Mouse (Mus musculus) neural tube, embryonic 12.5 days (tissue): Measurements from ENCODE around the gene B3gnt8. TPM values are rescaled to one million over a fixed set of nuclear protein-coding genes. Genes with fewer than 3 reads are reported as not detected.
A peak's percentile ranks its signal among the peaks of the same experiment; 100 is the strongest.

Source experiments
- ATAC-seq: fragments of 200-750 bp; cut with Nextera tagmentation; 2 replicates; pipeline ENCODE4 v1.8.0; 2017; ENCODE audit warnings: low read depth, mild to moderate bottlenecking, moderate TSS enrichment, moderate library complexity; ENCODE audit not compliant: low FRiP score
- H3K27ac ChIP-seq: fragments of 300-500 bp; sonication (generic); 2 replicates; pipeline ENCODE4 v1.5.1; 2016
- H3K27me3 ChIP-seq: fragments of 300-500 bp; sonication (generic); replicated peaks from 2 replicates; pipeline ENCODE4 v1.6.1; 2016; ENCODE audit warnings: mild to moderate bottlenecking
- H3K36me3 ChIP-seq: fragments of 300-500 bp; sonication (generic); 2 replicates; pipeline ENCODE4 v1.6.1; 2016; ENCODE audit warnings: mild to moderate bottlenecking
- H3K4me1 ChIP-seq: fragments of 300-500 bp; sonication (generic); 2 replicates; pipeline ENCODE4 v1.6.1; 2016
- H3K4me2 ChIP-seq: fragments of 300-500 bp; sonication (generic); replicated peaks from 2 replicates; pipeline ENCODE4 v1.6.1; 2016; ENCODE audit warnings: mild to moderate bottlenecking
- H3K4me3 ChIP-seq: fragments of 300-500 bp; sonication (generic); 2 replicates; pipeline ENCODE4 v1.5.1; 2016
- H3K9ac ChIP-seq: fragments of 300-500 bp; sonication (generic); 2 replicates; pipeline ENCODE4 v1.6.1; 2016; ENCODE audit warnings: mild to moderate bottlenecking
- H3K9me3 ChIP-seq: fragments of 300-500 bp; sonication (generic); 2 replicates; pipeline ENCODE4 v1.6.1; 2016; ENCODE audit warnings: mild to moderate bottlenecking
- WGBS: fragments of 180-500 bp; shearing (Covaris S2); methylation state at CpG from one replicate; pipeline ENCODE4 v1.1.7; 2016; 5-methylcytosine and 5-hydroxymethylcytosine counted together
- polyA plus RNA-seq: library from polyadenylated mRNA; unstranded; fragments of >200 nt; fragmentation: Nextera tagmentation; extraction: Ambion mirVana; gene quantifications from 2 replicates; pipeline ENCODE4 v1.2.1, GENCODE M21; 2016

The B3gnt8 gene
- polyA plus RNA-seq, 1 experiment from 2014 or later, result 2.7 TPM

DNA sequence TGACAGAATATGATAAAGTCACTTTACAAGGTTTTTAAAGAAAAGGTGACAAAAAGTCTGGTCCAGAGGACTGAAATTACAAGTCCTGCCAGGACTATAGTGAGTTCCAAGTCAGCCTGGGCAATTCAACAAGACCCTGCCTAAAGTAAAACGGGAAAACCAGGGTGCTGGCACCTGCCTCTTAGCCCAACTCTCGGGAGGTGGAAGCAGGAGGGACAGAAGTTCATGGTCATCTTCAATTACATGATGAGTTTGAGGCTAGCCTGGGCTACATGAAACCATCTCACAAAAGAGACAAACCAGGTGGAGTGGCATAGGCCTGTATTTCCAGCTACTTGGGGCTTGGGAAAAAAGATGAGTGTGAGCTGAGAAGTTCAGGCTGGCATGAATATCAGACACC, 45.2 kb downstream of the B3gnt8 start:
- H3K9ac ChIP-seq, result no peak overlapping the region
- no peaks in the 10 kb centered on the region for H3K4me1 ChIP-seq
- no peak overlapping the region for H3K4me2 ChIP-seq
- peaks cover 33% of the 10 kb centered on the region for H3K27me3 ChIP-seq
- H3K36me3 ChIP-seq, result peaks cover 21% of the 10 kb centered on the region
- no peak overlapping the region for H3K27ac ChIP-seq
- ATAC-seq, result no peak
- WGBS, result 84% methylated on average over 2 of the region's 2 CpGs
- H3K9me3 ChIP-seq, result no peaks in the 10 kb centered on the region
- no peak overlapping the region for H3K4me3 ChIP-seq

- Histone ChIP-seq H3K27me3 (peaks cover 33% of the 10 kb centered on the region), H3K4me3 (no peak overlapping the region), H3K36me3 (peaks cover 21% of the 10 kb centered on the region), H3K9ac (no peak overlapping the region), H3K27ac (no peak overlapping the region), H3K4me1 (no peaks in the 10 kb centered on the region), H3K4me2 (no peak overlapping the region), H3K9me3 (no peaks in the 10 kb centered on the region)
- ATAC-seq, result no peak
- 50% methylated on average over 4 of the region's 4 CpGs for WGBS
These were observed 46.0 kb downstream of the B3gnt8 start for GRCm38 (mm10) chr7:25672442-25672841.

- H3K4me2 ChIP-seq, result peak overlapping the region; percentile 56
- H3K4me1 ChIP-seq, result no peaks in the 10 kb centered on the region
- no peaks in the 10 kb centered on the region for H3K9me3 ChIP-seq
- H3K36me3 ChIP-seq, result peaks cover 4% of the 10 kb centered on the region
- WGBS, result 23% methylated on average over 9 of the region's 9 CpGs
- H3K9ac ChIP-seq, result peak overlapping the region; percentile 44; the same call in 1 of the 2 replicates
- no peak overlapping the region for H3K27ac ChIP-seq
- no peak for ATAC-seq
- H3K27me3 ChIP-seq, result peaks cover 33% of the 10 kb centered on the region
- peak overlapping the region; percentile 19; the same call in 1 of the 2 replicates for H3K4me3 ChIP-seq
These were observed 47.8 kb downstream of the B3gnt8 start for GRCm38 (mm10) chr7:25674297-25674696.

DNA sequence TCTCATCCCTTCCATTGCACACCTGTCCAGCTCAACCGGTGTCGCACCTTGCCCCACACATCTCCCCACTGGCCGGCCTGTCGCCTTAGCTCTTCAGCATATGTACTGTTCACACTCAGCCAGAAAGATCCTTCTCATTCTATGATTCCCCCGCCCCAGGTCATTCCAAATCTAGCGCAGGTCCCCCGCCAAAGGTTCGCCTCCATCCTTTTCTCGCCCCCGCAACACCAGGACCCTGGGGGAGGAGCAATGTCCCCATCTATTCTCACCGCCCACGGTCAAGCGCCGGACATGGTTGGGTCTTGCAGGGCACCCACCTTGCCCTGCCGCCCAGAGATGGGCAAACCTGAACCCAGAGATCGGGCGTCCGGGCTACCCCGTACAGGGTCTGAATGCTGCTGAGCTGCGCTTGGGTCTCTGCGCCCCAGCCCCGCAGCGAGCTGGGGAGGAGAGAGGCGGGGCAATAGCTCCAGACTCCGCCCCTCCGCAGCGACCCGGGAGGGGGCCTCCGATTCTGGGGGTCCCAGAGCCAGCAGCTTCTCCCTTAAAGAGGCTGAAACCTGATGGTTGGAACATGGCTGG, 48.4 kb downstream of the B3gnt8 start, which contains the start of gene Tmem91:
TSS of gene Tmem91 (minus strand) at position 448 of the 582 bp plus-strand sequence.
- WGBS, result 1% methylated on average over 29 of the region's 29 CpGs
- Histone ChIP-seq H3K27ac (no peak within 1 kb of the TSS), H3K4me3 (peak within 1 kb of the TSS; percentile 19), H3K36me3 (no peaks in the 10 kb centered on the region), H3K9me3 (no peaks in the 10 kb centered on the region), H3K4me1 (0 out of 2 replicates have a peak, but pooled peaks cover under 1% of the 10 kb centered on the region), H3K4me2 (peak within 1 kb of the TSS; percentile 56), H3K9ac (peak within 1 kb of the TSS; percentile 44; the same call in 1 of the 2 replicates), H3K27me3 (peaks cover 33% of the 10 kb centered on the region)
- peak; percentile 41 for ATAC-seq

GRCm38 (mm10) chr7:25675405-25675804, 49.0 kb downstream of the B3gnt8 start:
- Histone ChIP-seq H3K4me1 (0 out of 2 replicates have a peak, but pooled peaks cover 6% of the 10 kb centered on the region), H3K27me3 (peaks cover 33% of the 10 kb centered on the region), H3K36me3 (no peaks in the 10 kb centered on the region), H3K27ac (no peak overlapping the region), H3K9me3 (no peaks in the 10 kb centered on the region), H3K4me3 (no peak overlapping the region), H3K9ac (no peak overlapping the region), H3K4me2 (peak overlapping the region; percentile 56)
- ATAC-seq, result no peak
- WGBS, result 42% methylated on average over 6 of the region's 6 CpGs

DNA sequence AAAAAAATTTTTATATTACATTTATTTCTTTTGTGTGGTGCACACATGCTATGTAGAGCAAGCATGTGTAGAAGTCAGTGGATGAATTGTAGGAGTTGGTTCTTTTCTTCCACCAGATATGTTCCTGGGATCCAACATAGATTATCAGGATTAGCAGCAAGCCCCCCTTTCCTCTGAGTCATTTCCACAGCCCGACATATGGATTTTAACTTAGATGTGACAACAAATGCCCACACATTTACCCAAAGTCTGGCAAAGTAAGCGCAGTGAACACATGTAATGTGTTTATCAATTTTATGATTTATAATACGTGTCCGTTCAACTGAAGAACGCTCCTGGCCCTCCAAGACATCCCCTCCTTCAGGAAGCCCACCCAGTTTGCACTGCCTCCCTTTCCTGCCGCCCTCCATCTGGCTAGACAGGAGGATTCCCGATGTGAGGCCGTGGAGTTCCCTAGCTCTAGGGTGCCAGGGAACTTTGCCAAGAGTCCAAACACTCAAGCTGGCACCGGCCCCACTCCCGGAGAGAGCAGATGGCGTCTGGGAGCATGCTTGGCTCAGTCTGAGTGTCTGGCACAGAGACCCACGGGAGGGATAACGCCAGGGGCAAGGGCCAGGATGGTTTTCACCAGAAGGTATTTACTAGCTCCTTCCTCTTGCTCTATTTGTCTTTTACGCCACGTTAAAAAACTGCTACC, 49.8 kb downstream of the B3gnt8 start:
- H3K36me3 ChIP-seq, result no peaks in the 10 kb centered on the region
- H3K9me3 ChIP-seq, result no peaks in the 10 kb centered on the region
- ATAC-seq, result no peak
- H3K9ac ChIP-seq, result no peak overlapping the region
- H3K4me2 ChIP-seq, result no peak overlapping the region
- H3K27me3 ChIP-seq, result peaks cover 33% of the 10 kb centered on the region
- H3K27ac ChIP-seq, result no peak overlapping the region
- H3K4me3 ChIP-seq, result no peak overlapping the region
- peaks cover 7% of the 10 kb centered on the region; the same call in 1 of the 2 replicates for H3K4me1 ChIP-seq
- WGBS, result 63% methylated on average over 15 of the region's 15 CpGs

GRCm38 (mm10) chr7:25677013-25677412, 50.6 kb downstream of the B3gnt8 start:
- H3K36me3 ChIP-seq, result no peaks in the 10 kb centered on the region
- no peaks in the 10 kb centered on the region for H3K9me3 ChIP-seq
- H3K4me3 ChIP-seq, result no peak overlapping the region
- no peak overlapping the region for H3K9ac ChIP-seq
- peak overlapping the region; percentile 22; the same call in 1 of the 2 replicates for H3K27ac ChIP-seq
- H3K4me2 ChIP-seq, result no peak overlapping the region
- ATAC-seq, result no peak
- peaks cover 10% of the 10 kb centered on the region; the same call in 1 of the 2 replicates for H3K4me1 ChIP-seq
- WGBS, result 88% methylated on average over 7 of the region's 7 CpGs
- peaks cover 33% of the 10 kb centered on the region for H3K27me3 ChIP-seq

DNA sequence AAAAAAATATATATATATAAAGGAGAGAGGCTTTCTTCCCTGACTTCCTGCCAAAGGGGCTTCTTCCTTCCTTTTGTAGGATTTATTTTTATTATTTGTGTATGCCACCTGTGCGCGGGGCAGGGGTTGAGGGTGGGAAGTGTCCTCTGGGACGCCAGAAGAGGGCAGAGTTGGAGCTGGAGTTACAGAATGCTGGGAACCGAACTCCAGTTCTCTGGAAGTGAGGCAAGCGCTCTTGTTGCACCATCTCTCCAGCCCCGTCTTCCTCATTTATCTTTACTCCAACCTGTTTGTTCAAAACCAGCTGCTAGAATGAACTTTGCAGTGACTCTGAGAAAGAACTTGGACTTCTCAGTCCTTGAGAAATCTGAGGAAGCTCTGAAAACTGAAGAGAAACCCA, 53.5 kb downstream of the B3gnt8 start:
- H3K4me1 ChIP-seq, result peaks cover 10% of the 10 kb centered on the region; the same call in 1 of the 2 replicates
- 0 out of 2 replicates have a peak overlapping the region, but pooled peaks have one; percentile 30 for H3K9ac ChIP-seq
- 11% methylated on average over 6 of the region's 6 CpGs for WGBS
- no peaks in the 10 kb centered on the region for H3K36me3 ChIP-seq
- H3K27ac ChIP-seq, result no peak overlapping the region
- no peaks in the 10 kb centered on the region for H3K9me3 ChIP-seq
- peak overlapping the region; percentile 57 for H3K4me2 ChIP-seq
- 0 out of 2 replicates have a peak overlapping the region, but pooled peaks have one; percentile 48 for H3K4me3 ChIP-seq
- peaks cover 9% of the 10 kb centered on the region for H3K27me3 ChIP-seq
- no peak for ATAC-seq

- H3K4me1 ChIP-seq, result peaks cover 10% of the 10 kb centered on the region; the same call in 1 of the 2 replicates
- H3K4me2 ChIP-seq, result peak within 1 kb of the TSS; percentile 57
- H3K36me3 ChIP-seq, result no peaks in the 10 kb centered on the region
- peak within 1 kb of the TSS; percentile 75 for H3K27ac ChIP-seq
- H3K9ac ChIP-seq, result peak within 1 kb of the TSS; percentile 52
- peak; percentile 94 for ATAC-seq
- peaks cover 9% of the 10 kb centered on the region for H3K27me3 ChIP-seq
- under 1% methylated on average over 46 of the region's 46 CpGs for WGBS
- peak within 1 kb of the TSS; percentile 48 for H3K4me3 ChIP-seq
- no peaks in the 10 kb centered on the region for H3K9me3 ChIP-seq
These were observed 54.2 kb downstream of the B3gnt8 start, which contains the start of gene B9d2 for GRCm38 (mm10) chr7:25680514-25681258. Gene B9d2 (plus strand): TSS chr7:25680780.

- Histone ChIP-seq H3K27me3 (peaks cover 16% of the 10 kb centered on the region), H3K36me3 (no peaks in the 10 kb centered on the region), H3K9me3 (no peaks in the 10 kb centered on the region), H3K4me2 (peak overlapping the region; percentile 57), H3K27ac (no peak overlapping the region), H3K4me1 (peaks cover 15% of the 10 kb centered on the region), H3K4me3 (peak overlapping the region; percentile 48; the same call in 1 of the 2 replicates), H3K9ac (no peak overlapping the region)
- ATAC-seq, result peak; percentile 19
- WGBS, result 65% methylated on average over 15 of the region's 15 CpGs
These were observed 55.1 kb downstream of the B3gnt8 start for GRCm38 (mm10) chr7:25681341-25682231.

DNA sequence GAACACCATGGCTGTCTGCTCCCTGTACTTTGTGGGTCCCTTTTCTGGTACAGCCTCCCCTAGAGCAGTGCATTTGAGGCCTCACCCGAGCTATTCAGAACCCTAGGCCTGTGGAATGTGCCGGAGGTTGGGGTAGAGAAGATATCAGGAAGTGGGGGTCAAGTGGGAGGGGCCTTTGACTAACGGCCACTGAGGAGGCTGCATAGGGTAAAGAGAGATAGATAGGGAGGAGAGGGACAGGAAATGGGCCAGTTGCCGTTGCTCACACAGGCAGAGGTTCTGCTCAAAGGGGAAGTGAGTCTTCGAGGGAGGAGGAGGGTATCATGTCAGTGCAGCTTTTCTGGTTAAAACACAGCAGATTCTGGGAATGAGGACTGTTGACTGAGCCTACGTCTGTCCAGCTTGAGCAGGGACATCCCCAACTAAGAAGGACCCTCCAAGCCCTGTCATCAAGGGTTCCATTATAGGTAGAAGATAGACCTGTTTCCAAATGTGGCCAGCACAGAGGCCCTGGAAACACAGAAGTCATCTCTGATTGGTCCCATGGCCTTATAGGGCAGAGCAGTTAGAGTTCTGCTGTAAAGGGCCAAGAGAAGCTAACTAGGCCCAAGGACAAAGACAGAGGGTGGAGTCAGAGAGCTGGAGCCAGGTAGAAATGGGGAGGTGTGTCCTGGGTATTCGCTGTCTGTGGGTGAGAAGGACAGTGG, 57.2 kb downstream of the B3gnt8 start:
- ATAC-seq, result no peak
- no peak overlapping the region for H3K9ac ChIP-seq
- H3K36me3 ChIP-seq, result no peaks in the 10 kb centered on the region
- H3K4me3 ChIP-seq, result no peak overlapping the region
- H3K4me2 ChIP-seq, result no peak overlapping the region
- no peaks in the 10 kb centered on the region for H3K9me3 ChIP-seq
- H3K27ac ChIP-seq, result no peak overlapping the region
- H3K27me3 ChIP-seq, result peaks cover 37% of the 10 kb centered on the region
- WGBS, result 68% methylated on average over 7 of the region's 7 CpGs
- peaks cover 34% of the 10 kb centered on the region for H3K4me1 ChIP-seq
